Mouse (Mus musculus) olfactory bulb, adult 2 months (tissue): ENCODE measurements around the gene Mast4.

ENCODE experiments used
- CTCF ChIP-seq: fragments of 200-500 bp; IDR thresholded peaks from 2 replicates; pipeline ENCODE4 v1.5.1; 2012; ENCODE audit warnings: low read depth, mild to moderate bottlenecking, low read length, moderate library complexity; ENCODE audit not compliant: insufficient read depth
- POLR2A ChIP-seq: fragments of 200-500 bp; IDR thresholded peaks from 2 replicates; pipeline ENCODE4 v1.6.1; 2012; ENCODE audit warnings: mild to moderate bottlenecking, low read depth, low read length, moderate library complexity; ENCODE audit not compliant: insufficient read depth

DNA sequence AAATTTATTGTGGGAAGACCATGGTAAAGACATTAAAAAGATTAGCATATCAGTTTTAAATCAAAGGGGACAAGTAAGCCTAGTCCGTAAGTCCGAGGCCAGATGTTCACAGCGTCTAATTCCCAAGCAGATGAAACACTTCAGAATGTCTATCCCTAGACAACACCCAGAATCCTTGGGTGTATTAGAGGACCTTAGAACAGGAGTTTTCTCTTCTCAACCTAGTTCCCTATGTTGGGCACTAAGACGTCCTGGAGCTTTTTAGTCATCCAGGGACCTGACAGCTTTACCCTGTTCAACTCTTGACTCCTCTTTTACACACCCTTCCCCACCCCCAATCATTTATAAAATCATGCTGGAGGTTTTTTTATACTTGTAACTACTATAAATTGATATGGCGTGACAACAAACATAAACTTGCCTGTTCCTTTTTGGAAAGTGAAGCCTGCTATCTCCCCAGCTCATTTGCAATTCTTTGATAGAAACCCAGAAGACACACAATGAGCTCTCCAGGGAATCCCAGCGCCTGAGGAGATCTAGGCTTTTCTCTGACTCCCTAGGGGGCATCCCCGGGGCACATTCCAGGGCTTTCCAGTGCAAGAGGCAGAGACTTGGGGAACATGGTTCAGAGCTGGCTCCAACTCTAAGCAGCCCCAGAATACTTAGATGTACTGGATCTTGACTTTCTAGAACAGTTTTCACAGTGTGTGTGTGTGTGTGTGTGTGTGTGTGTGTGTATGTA lies 494.4 kb downstream of the Mast4 start:
- TF ChIP-seq CTCF (no peak), POLR2A (no peak)
